10 mouse cellular contexts compared by ENCODE assay signal in the genomic region with DNA sequence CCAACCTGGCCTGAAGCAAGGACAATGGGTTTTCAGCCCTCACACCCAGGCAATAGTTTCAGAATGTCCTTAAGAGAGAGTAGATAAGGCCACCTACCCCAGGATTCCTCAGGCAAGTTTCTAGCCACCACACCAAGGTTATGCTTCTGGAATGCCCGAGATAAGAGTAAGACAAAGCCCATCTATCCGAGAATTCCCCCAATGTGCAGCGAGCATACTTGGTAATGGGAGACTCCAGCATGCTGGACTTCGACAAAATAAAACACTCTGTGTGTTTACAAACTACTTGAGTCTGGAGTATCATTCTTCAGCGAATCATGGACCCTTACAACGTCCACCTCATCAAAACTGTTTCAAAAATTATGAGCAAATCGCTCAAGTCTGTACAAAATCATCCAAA. TPM values are rescaled to one million over a fixed set of nuclear protein-coding genes. Genes with fewer than 3 reads are reported as not detected.
A peak's percentile ranks its signal among the peaks of the same experiment; 100 is the strongest.
DNase-seq lines count a peak whose midpoint lies in the region; ATAC-seq and TF ChIP-seq lines count a peak whose summit lies in the region.
"Had no signal": no experiment of that assay in that cellular context is flagged by ENCODE, and none has a peak within 500 bp of the region (broad histone marks: within the 10 kb centered on the region; RNA-seq: fewer than 3 reads in every experiment).

No protein-coding gene starts in this region.

- peak overlapping the region; percentile 72 for H3K9ac ChIP-seq in ES-Bruce4 (ENCODE audit: low read depth, poor library complexity, severe bottlenecking)
- no peak overlapping the region for H3K9ac ChIP-seq in forebrain, embryonic 12.5 days
- H3K9ac ChIP-seq in liver, embryonic 11.5 days (ENCODE audit: low read depth, low read length), result no peak overlapping the region

- H3K27me3 ChIP-seq in heart, embryonic 10.5 days (ENCODE audit: insufficient read depth, poor library complexity, severe bottlenecking), result no peaks in the 10 kb centered on the region
- no peaks in the 10 kb centered on the region for H3K27me3 ChIP-seq in ES-Bruce4 (ENCODE audit: control insufficient read depth, insufficient read depth, low read length, poor library complexity, severe bottlenecking)
- no peaks in the 10 kb centered on the region for H3K27me3 ChIP-seq in forebrain, embryonic 12.5 days
- no peaks in the 10 kb centered on the region for H3K27me3 ChIP-seq in liver, embryonic 11.5 days (replicated peaks; ENCODE audit: control insufficient read depth, insufficient read depth, low read length)

- H3K4me3 ChIP-seq in heart, embryonic 10.5 days, result peak overlapping the region; percentile 69
- peak overlapping the region; percentile 64 for H3K4me3 ChIP-seq in ES-Bruce4 (ENCODE audit: low read depth, low read length)
- H3K4me3 ChIP-seq in forebrain, embryonic 12.5 days (replicated peaks), result no peak overlapping the region
- H3K4me3 ChIP-seq in liver, embryonic 11.5 days (ENCODE audit: low read depth, low read length), result peak overlapping the region; percentile 65

- H3K27ac ChIP-seq in heart, embryonic 10.5 days, result peak overlapping the region; percentile 89
- H3K27ac ChIP-seq in ES-Bruce4 (ENCODE audit: insufficient read depth, low read length), result peak overlapping the region; percentile 81
- H3K27ac ChIP-seq in forebrain, embryonic 12.5 days, result no peak overlapping the region
- H3K27ac ChIP-seq in liver, embryonic 11.5 days (ENCODE audit: low read depth, low read length), result peak overlapping the region; percentile 8; the same call in 1 of the 2 replicates

- no peaks in the 10 kb centered on the region for H3K9me3 ChIP-seq in heart, embryonic 10.5 days
- no peaks in the 10 kb centered on the region for H3K9me3 ChIP-seq in ES-Bruce4 (replicated peaks; ENCODE audit: control insufficient read depth, insufficient read depth, low read length, poor library complexity, severe bottlenecking)
- H3K9me3 ChIP-seq in forebrain, embryonic 12.5 days, result no peaks in the 10 kb centered on the region
- no peaks in the 10 kb centered on the region for H3K9me3 ChIP-seq in liver, embryonic 11.5 days (ENCODE audit: control insufficient read depth, low read length)

- WGBS in heart, embryonic 10.5 days, result 37% methylated on average over 7 of the region's 7 CpGs
- WGBS in forebrain, embryonic 12.5 days, result 77% methylated on average over 7 of the region's 7 CpGs
- 36% methylated on average over 7 of the region's 7 CpGs for WGBS in liver, embryonic 11.5 days

- H3K4me2 ChIP-seq in forebrain, embryonic 12.5 days, result peak overlapping the region; percentile 60; the same call in 1 of the 2 replicates
- peak overlapping the region; percentile 77 for H3K4me2 ChIP-seq in liver, embryonic 11.5 days

- no peak for TF ChIP-seq POLR2A in ES-Bruce4 (IDR thresholded peaks at IDR 0.05; ENCODE audit: insufficient read depth, low read length)

- no peak for TF ChIP-seq CTCF in ES-Bruce4 (IDR thresholded peaks at IDR 0.05; ENCODE audit: low read depth, low read length)

- no peak for DNase-seq in heart, embryonic 10.5 days (ENCODE audit: low spot score)
- DNase-seq in heart, postnatal 4 days, result no peak
- no peak for DNase-seq in liver, embryonic 11.5 days (ENCODE audit: low spot score)
- no peak for DNase-seq in left cerebral cortex, adult 11 months (ENCODE audit: low spot score)
- DNase-seq in ovary, postnatal 14 days (ENCODE audit: low spot score), result no peak
- DNase-seq in urinary bladder, postnatal 10 days (ENCODE audit: low spot score), result no peak
- DNase-seq: heart, postnatal 10 days; thymus, postnatal 14 days had no signal

- no peak for TF ChIP-seq EP300 in ES-Bruce4 (IDR thresholded peaks at IDR 0.05; ENCODE audit: insufficient read depth, low read depth, low read length)

- H3K36me3 ChIP-seq in heart, embryonic 10.5 days, result peaks cover 17% of the 10 kb centered on the region; the same call in 1 of the 2 replicates
- H3K36me3 ChIP-seq in ES-Bruce4 (ENCODE audit: control insufficient read depth, insufficient read depth, low read length, poor library complexity, severe bottlenecking), result peaks cover 12% of the 10 kb centered on the region
- H3K36me3 ChIP-seq in forebrain, embryonic 12.5 days (replicated peaks), result peaks cover 10% of the 10 kb centered on the region; the same call in 1 of the 2 replicates
- H3K36me3 ChIP-seq in liver, embryonic 11.5 days (ENCODE audit: control insufficient read depth, insufficient read depth, low read length), result 0 out of 2 replicates have a peak, but pooled peaks cover 4% of the 10 kb centered on the region

- no peak for ATAC-seq in forebrain, embryonic 12.5 days (ENCODE audit: low FRiP score)
- no peak for ATAC-seq in liver, embryonic 11.5 days (replicated peaks; ENCODE audit: low FRiP score)

- peaks cover 30% of the 10 kb centered on the region for H3K4me1 ChIP-seq in heart, embryonic 10.5 days
- H3K4me1 ChIP-seq in ES-Bruce4 (ENCODE audit: control insufficient read depth, insufficient read depth, low read length), result no peaks in the 10 kb centered on the region
- H3K4me1 ChIP-seq in forebrain, embryonic 12.5 days, result peaks cover 16% of the 10 kb centered on the region
- H3K4me1 ChIP-seq in liver, embryonic 11.5 days (replicated peaks; ENCODE audit: control insufficient read depth, insufficient read depth, low read length), result peaks cover 5% of the 10 kb centered on the region

RNA-seq across cellular contexts. Expression of gene 1810037I17Rik, which starts 0.9 kb away (rescaled TPM):
- polyA plus RNA-seq in heart, embryonic 10.5 days (2016; fragmentation: Nextera tagmentation; extraction: Ambion mirVana), result 123 and 136 TPM in 2 replicates
- 10 to 100 TPM; 95.1 to 95.6 TPM for total RNA-seq in heart, postnatal 4 days (2021)
- 96.2 and 101 TPM in 2 replicates for polyA plus RNA-seq in ES-Bruce4 (2011; ENCODE audit: insufficient read depth, insufficient read length, low read depth, missing spikeins)
- 105 and 108 TPM in 2 replicates for polyA plus RNA-seq in forebrain, embryonic 12.5 days (2016; fragmentation: Nextera tagmentation; extraction: Ambion mirVana)
- polyA plus RNA-seq in liver, embryonic 11.5 days (2014; fragmentation: Nextera tagmentation; extraction: Ambion mirVana), result 123 and 134 TPM in 2 replicates

RNA-seq across cellular contexts. Expression of gene Gm10959, which starts 4.0 kb away (rescaled TPM):
- polyA plus RNA-seq in heart, embryonic 10.5 days (2016; fragmentation: Nextera tagmentation; extraction: Ambion mirVana), result not detected in 2 replicates
- total RNA-seq in heart, postnatal 4 days (2021), result not detected
- polyA plus RNA-seq in ES-Bruce4 (2011; ENCODE audit: insufficient read depth, insufficient read length, low read depth, missing spikeins), result not detected in 2 replicates
- polyA plus RNA-seq in forebrain, embryonic 12.5 days (2016; fragmentation: Nextera tagmentation; extraction: Ambion mirVana), result not detected in 2 replicates
- polyA plus RNA-seq in liver, embryonic 11.5 days (2014; fragmentation: Nextera tagmentation; extraction: Ambion mirVana), result not detected in 2 replicates
- total RNA-seq: heart, postnatal 10 days had no signal

RNA-seq across cellular contexts. Expression of gene Fabp2, which starts 28.3 kb away (rescaled TPM):
- 0.41 TPM in 1 of 2 replicates, not detected in the other for polyA plus RNA-seq in heart, embryonic 10.5 days (2016; fragmentation: Nextera tagmentation; extraction: Ambion mirVana)
- total RNA-seq in heart, postnatal 4 days (2021), result not detected
- polyA plus RNA-seq in ES-Bruce4 (2011; ENCODE audit: insufficient read depth, insufficient read length, low read depth, missing spikeins), result not detected in 2 replicates
- polyA plus RNA-seq in forebrain, embryonic 12.5 days (2016; fragmentation: Nextera tagmentation; extraction: Ambion mirVana), result not detected in 2 replicates
- 4.3 and 5.4 TPM in 2 replicates for polyA plus RNA-seq in liver, embryonic 11.5 days (2014; fragmentation: Nextera tagmentation; extraction: Ambion mirVana)
- total RNA-seq: heart, postnatal 10 days had no signal
